Mouse (Mus musculus): ENCODE measurements around the gene Mark3. TPM values are rescaled to one million over a fixed set of nuclear protein-coding genes. Genes with fewer than 3 reads are reported as not detected.

Gene Mark3
- polyA plus RNA-seq, 1 experiment from 2014 or later, result 43.8 TPM

DNA sequence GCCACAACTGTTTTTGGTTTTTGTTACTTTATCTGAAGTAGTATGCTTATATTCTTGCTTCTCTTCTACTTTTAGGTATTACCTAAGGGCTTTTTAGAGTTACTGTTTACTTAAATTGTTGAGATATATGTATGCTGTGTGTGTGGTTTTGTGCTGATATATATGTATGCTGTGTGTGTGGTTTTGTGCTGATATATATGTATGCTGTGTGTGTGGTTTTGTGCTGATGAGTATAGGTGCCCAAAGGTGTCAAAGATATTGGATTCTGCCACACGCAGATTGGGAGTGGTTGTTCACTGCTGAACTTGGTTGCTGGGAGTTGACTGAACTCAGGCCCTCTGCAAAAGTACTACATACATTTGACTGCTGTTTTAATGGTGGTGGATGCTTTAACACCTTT is 24.6 kb downstream of the Mark3 start:
- H3K36me3 ChIP-seq, result peaks cover 74% of the 10 kb centered on the region
- H3K27ac ChIP-seq, result no peak overlapping the region
- no peak for ATAC-seq (ENCODE audit: low FRiP score, low read depth)
- H3K4me2 ChIP-seq (replicated peaks), result no peak overlapping the region
- H3K9ac ChIP-seq, result no peak overlapping the region
- no peaks in the 10 kb centered on the region for H3K4me1 ChIP-seq
- no peak overlapping the region for H3K4me3 ChIP-seq
- 96% methylated on average over 1 of the region's 1 CpGs for WGBS
- H3K27me3 ChIP-seq, result no peaks in the 10 kb centered on the region
- H3K9me3 ChIP-seq, result no peaks in the 10 kb centered on the region

DNA sequence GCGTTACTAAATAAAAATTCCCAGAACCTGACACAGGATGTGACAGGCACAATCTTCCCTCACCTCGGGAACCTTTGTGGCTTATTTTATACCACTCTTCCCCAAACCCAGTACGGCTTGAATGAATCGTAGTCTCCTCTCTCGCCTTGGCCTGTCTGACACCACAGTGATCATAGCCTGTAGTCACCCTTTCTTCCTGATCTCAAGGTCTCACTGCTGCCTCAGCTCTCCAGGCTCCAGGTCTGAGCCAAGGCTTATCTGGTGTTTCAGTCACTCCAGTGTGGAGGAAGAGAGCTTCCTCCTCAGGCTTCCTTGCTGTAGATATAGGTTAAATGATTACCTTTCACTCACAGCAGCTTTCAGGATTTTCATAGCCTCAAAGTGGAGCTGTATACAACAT is 25.3 kb downstream of the Mark3 start:
- 94% methylated on average over 5 of the region's 5 CpGs for WGBS

DNA sequence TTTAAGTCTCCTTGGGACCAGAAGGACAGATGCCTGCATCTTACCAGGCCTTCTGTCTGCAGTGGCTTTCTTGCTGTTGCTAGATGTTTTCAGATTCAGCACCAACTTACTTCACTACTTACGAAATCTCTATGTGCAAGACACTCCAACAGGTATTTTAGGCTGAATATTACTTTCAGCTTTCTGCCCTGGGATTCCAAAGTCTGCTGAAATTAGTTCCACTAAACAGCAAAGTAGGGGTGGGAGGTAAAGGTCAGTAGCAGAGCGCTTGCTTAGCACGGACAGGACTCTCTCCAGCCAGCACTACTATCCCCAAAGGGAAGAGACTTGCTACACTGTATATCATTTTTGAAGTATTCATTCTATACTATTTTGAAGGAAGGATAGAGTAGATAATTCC is 29.5 kb downstream of the Mark3 start:
- Histone ChIP-seq H3K4me1 (no peaks in the 10 kb centered on the region), H3K36me3 (peaks cover 61% of the 10 kb centered on the region), H3K27me3 (no peaks in the 10 kb centered on the region), H3K27ac (no peak overlapping the region), H3K9ac (no peak overlapping the region), H3K4me3 (no peak overlapping the region), H3K4me2 (replicated peaks) (no peak overlapping the region), H3K9me3 (no peaks in the 10 kb centered on the region)
- no peak for ATAC-seq (ENCODE audit: low FRiP score, low read depth)
- WGBS, result 89% methylated on average over 3 of the region's 3 CpGs

More for the DNA sequence above, 25.3 kb downstream of the Mark3 start:
- Histone ChIP-seq H3K4me3 (no peak overlapping the region), H3K4me1 (no peaks in the 10 kb centered on the region), H3K27me3 (no peaks in the 10 kb centered on the region), H3K9ac (no peak overlapping the region), H3K36me3 (peaks cover 70% of the 10 kb centered on the region), H3K27ac (no peak overlapping the region), H3K9me3 (no peaks in the 10 kb centered on the region), H3K4me2 (replicated peaks) (no peak overlapping the region)
- no peak for ATAC-seq (ENCODE audit: low FRiP score, low read depth)

DNA sequence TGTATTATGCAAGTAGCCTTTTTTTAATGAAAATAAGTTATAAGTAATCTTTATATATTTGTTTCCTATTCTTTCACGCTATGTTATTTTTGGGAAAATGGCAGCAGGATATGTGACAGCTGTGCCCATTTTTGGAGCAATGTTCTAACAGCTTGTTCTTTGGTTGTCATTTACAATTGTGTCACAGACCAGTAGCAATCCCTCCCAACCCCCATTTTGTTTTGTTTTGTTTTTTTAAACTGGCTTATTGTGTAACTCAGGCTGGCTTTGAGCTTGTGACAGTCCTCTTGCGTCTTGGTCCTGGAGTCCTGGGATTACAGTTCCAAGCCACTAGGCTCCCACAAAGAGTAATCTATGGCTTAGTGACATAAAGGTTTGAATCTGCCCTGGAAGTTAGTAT is 31.3 kb downstream of the Mark3 start:
- Histone ChIP-seq H3K27ac (no peak overlapping the region), H3K4me1 (no peaks in the 10 kb centered on the region), H3K4me3 (no peak overlapping the region), H3K27me3 (no peaks in the 10 kb centered on the region), H3K4me2 (replicated peaks) (no peak overlapping the region), H3K36me3 (peaks cover 60% of the 10 kb centered on the region), H3K9me3 (no peaks in the 10 kb centered on the region), H3K9ac (no peak overlapping the region)
- 99% methylated on average over 2 of the region's 2 CpGs for WGBS
- ATAC-seq (ENCODE audit: low FRiP score, low read depth), result no peak

DNA sequence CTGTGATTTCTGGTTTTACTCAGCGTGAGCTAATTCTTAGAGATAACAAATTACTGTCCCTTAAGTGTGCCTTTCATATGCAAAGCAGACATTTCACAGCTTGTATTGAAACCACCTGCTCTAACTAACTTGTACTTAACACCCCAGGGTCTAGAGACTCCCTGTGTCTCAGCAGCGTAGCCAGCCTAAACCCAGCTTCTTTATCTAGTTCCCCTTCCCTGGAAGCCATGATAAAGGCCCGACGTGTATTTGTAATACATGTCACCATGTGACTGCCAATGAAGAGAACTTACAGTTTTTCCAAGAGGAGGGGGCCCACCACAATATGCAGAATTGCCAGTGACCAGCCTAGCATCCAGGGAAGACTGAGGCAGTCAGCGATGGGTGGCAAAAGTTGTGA is 33.7 kb downstream of the Mark3 start:
- H3K4me3 ChIP-seq, result no peak overlapping the region
- no peak for ATAC-seq (ENCODE audit: low FRiP score, low read depth)
- H3K27me3 ChIP-seq, result no peaks in the 10 kb centered on the region
- no peaks in the 10 kb centered on the region for H3K9me3 ChIP-seq
- no peak overlapping the region for H3K27ac ChIP-seq
- peaks cover 69% of the 10 kb centered on the region for H3K36me3 ChIP-seq
- H3K4me1 ChIP-seq, result no peaks in the 10 kb centered on the region
- no peak overlapping the region for H3K9ac ChIP-seq
- H3K4me2 ChIP-seq (replicated peaks), result no peak overlapping the region
- WGBS, result 68% methylated on average over 5 of the region's 5 CpGs

DNA sequence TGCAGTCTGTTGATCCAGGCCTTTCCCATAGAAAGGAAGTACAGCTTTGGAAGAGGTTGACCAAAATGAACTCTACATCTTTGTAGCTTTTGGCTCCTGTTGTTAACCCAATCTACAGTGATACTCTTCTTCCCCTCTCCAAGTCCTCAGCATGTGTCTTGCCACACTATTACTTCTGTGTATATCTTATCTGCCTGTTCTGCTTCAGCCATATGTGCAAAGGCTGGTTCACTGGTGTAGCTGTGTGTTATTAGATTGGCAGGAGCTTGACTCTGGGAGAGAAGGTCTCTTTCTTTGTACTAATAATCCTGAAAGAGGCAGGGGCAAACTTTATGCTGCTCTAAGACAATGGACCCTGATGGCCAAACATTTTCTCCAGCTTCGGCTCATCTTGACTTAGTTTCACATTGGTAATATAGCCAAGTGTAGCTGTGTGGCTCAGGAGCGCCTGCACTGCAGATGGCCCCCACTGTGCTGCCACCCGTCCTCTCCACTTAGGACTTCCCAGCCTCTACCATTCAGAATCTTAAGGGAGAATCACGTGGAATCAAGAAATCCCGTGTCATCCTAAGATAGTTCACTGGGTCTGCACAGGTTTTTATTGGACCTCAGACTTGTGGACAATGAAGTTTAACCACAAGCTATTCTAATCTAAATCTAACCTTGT is 40.3 kb downstream of the Mark3 start:
- Histone ChIP-seq H3K9ac (no peak overlapping the region), H3K4me1 (no peaks in the 10 kb centered on the region), H3K36me3 (peaks cover 62% of the 10 kb centered on the region), H3K9me3 (no peaks in the 10 kb centered on the region), H3K27me3 (no peaks in the 10 kb centered on the region), H3K4me2 (replicated peaks) (no peak overlapping the region), H3K27ac (no peak overlapping the region), H3K4me3 (no peak overlapping the region)
- no peak for ATAC-seq (ENCODE audit: low FRiP score, low read depth)
- 87% methylated on average over 5 of the region's 5 CpGs for WGBS

DNA sequence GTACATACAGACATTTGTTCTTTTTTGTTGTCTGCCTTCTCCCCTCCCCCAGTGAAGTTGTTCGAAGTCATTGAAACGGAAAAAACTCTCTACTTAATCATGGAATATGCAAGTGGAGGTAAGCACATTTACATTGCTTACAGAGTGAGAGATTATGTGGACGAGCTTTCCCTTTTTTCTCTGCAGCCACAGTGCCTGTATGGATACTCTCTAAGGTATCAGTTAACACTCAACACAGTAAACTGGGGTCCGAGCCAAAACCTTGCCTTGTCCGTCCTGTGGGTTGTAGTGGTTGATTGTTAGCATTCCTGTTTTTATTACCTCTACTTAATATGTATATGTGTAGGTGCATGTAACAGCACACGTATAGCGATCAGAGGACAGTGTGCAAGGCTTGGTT is 43.9 kb downstream of the Mark3 start:
- Histone ChIP-seq H3K9me3 (no peaks in the 10 kb centered on the region), H3K4me2 (replicated peaks) (no peak overlapping the region), H3K27me3 (no peaks in the 10 kb centered on the region), H3K4me3 (no peak overlapping the region), H3K9ac (no peak overlapping the region), H3K36me3 (peaks cover 61% of the 10 kb centered on the region), H3K27ac (0 out of 2 replicates have a peak overlapping the region, but pooled peaks have one; percentile 29), H3K4me1 (no peaks in the 10 kb centered on the region)
- WGBS, result 73% methylated on average over 7 of the region's 7 CpGs
- ATAC-seq (ENCODE audit: low FRiP score, low read depth), result no peak; the same call in 1 of the 2 replicates

DNA sequence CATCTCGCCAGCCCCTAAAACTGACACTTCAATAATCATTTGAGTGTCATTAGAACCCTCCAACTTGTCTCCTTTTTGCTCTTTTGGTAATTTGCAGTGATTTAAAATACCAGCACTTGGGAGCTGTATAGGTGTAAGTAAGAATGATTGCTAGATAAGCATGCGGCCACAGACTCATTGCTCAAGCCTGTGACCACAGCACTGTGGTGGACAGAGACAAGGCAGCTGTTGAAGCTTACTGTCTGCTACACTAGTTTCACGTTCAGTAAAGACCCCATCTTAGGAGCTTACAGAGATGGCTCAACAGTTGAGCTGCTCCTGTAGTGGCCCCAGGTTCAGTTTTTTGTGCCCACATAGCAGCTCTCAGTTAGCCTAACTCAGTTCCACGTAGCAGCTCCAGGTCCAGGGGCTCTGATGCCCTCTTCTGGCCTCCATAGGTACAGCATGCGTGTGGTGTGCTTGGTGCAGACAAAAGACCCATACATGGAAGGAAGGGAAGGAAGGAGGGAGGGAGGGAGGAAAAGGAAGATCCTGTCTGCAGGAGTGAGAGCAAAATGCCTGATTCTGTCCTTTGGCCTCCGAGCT is 73.8 kb downstream of the Mark3 start:
- Histone ChIP-seq H3K9ac (no peak overlapping the region), H3K4me1 (no peaks in the 10 kb centered on the region), H3K4me3 (no peak overlapping the region), H3K27ac (no peak overlapping the region), H3K4me2 (replicated peaks) (no peak overlapping the region), H3K9me3 (no peaks in the 10 kb centered on the region), H3K27me3 (no peaks in the 10 kb centered on the region), H3K36me3 (peaks cover 88% of the 10 kb centered on the region)
- WGBS, result 58% methylated on average over 6 of the region's 6 CpGs
- no peak for ATAC-seq (ENCODE audit: low FRiP score, low read depth)

DNA sequence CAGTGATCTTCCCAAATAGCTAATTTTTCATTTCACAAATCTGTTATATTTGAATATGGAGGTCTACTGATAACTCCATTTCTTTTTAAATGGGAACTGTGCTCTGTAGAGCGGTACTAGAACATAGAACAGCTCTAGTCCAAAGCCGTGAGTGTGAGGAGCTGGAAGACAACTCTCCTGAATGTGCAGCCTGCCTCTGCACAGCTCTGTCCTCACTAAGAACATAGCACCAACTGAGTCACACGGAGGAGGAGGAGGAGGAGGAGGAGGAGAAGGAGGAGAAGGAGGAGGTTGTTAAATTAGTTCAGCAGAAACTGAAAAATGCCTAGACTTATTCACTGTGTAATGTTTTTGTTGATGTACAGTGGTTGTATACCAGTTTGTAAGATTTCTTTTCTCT is 78.6 kb downstream of the Mark3 start:
- no peak for ATAC-seq (ENCODE audit: low FRiP score, low read depth)
- H3K27me3 ChIP-seq, result no peaks in the 10 kb centered on the region
- H3K36me3 ChIP-seq, result peaks cover 82% of the 10 kb centered on the region
- no peaks in the 10 kb centered on the region for H3K9me3 ChIP-seq
- no peak overlapping the region for H3K4me3 ChIP-seq
- WGBS, result 90% methylated on average over 3 of the region's 3 CpGs
- no peak overlapping the region for H3K4me2 ChIP-seq (replicated peaks)
- H3K9ac ChIP-seq, result no peak overlapping the region
- H3K27ac ChIP-seq, result no peak overlapping the region
- no peaks in the 10 kb centered on the region for H3K4me1 ChIP-seq

DNA sequence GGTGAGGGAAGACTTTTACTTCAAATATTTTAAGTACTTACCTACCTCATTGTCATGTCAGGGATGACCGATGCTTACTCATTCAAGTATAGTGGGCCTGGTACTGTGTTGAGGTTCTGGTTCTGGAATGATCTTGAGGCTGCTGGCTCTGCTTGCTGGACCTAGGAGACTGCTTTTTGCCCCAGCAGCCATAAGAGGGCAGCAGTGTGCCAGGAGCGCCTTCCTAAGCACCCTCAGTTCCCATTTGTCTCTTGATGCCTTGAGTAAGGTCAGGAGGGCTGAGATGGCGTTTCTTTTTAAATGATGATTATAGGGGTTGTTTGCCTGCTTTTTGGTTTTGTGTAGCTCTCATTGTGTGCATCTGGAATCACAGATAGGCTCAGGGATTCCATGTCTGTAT is 79.1 kb downstream of the Mark3 start:
- Histone ChIP-seq H3K36me3 (peaks cover 79% of the 10 kb centered on the region), H3K4me3 (no peak overlapping the region)
- ATAC-seq (ENCODE audit: low FRiP score, low read depth), result no peak

DNA sequence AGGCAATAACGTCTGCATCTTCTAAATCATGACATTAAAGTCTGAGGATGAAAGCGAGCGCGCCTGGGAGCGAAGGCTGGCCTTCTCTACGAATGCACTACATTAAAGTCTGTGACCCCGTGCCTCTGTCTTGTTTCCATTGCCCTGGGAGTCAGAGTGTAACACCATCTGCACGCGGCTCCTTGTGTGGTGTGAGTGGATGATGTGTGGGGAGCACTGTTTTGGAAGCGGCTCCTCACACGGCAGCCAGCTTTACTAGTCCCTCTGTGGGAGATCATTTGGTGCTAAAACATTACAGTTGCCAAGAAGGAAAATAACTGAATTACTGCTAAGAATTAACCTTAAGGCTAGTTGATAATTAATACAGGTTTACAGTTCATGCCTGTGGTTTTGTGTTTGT is 81.4 kb downstream of the Mark3 start:
- peaks cover 76% of the 10 kb centered on the region for H3K36me3 ChIP-seq
- no peaks in the 10 kb centered on the region for H3K27me3 ChIP-seq
- H3K4me2 ChIP-seq (replicated peaks), result no peak overlapping the region
- no peak overlapping the region for H3K27ac ChIP-seq
- no peak overlapping the region for H3K4me3 ChIP-seq
- no peaks in the 10 kb centered on the region for H3K4me1 ChIP-seq
- 87% methylated on average over 11 of the region's 11 CpGs for WGBS
- H3K9ac ChIP-seq, result no peak overlapping the region
- ATAC-seq (ENCODE audit: low FRiP score, low read depth), result no peak
- H3K9me3 ChIP-seq, result no peaks in the 10 kb centered on the region

More for the DNA sequence above, 79.1 kb downstream of the Mark3 start:
- Histone ChIP-seq H3K9ac (no peak overlapping the region), H3K27me3 (no peaks in the 10 kb centered on the region), H3K27ac (no peak overlapping the region), H3K4me1 (no peaks in the 10 kb centered on the region), H3K9me3 (no peaks in the 10 kb centered on the region), H3K4me2 (replicated peaks) (no peak overlapping the region)
- WGBS, result 48% methylated on average over 3 of the region's 3 CpGs

DNA sequence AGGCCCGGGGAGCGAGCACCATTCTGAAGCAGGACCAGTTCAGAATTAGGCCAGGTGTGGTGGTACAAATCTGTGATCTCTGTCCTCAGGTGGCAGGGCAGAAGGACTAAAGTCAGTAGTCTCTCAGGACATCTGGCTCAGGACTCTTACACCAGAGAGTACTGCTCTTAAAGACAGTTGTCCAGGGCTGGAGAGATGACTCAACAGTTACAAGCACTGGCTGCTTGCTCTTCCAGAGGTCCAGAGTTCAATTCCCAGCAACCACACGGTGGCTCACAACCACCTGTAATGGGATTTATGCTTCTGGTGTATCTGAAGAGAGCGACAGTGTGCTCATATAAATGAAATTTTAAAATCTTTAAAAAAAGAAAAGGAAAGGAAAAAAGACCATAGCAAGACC is 85.0 kb downstream of the Mark3 start:
- no peaks in the 10 kb centered on the region for H3K27me3 ChIP-seq
- H3K4me3 ChIP-seq, result no peak overlapping the region
- no peaks in the 10 kb centered on the region for H3K9me3 ChIP-seq
- H3K9ac ChIP-seq, result no peak overlapping the region
- H3K36me3 ChIP-seq, result peaks cover 73% of the 10 kb centered on the region
- no peak overlapping the region for H3K4me2 ChIP-seq (replicated peaks)
- H3K27ac ChIP-seq, result no peak overlapping the region
- ATAC-seq (ENCODE audit: low FRiP score, low read depth), result no peak
- peaks cover 7% of the 10 kb centered on the region; the same call in 1 of the 2 replicates for H3K4me1 ChIP-seq
- WGBS, result 94% methylated on average over 4 of the region's 4 CpGs

DNA sequence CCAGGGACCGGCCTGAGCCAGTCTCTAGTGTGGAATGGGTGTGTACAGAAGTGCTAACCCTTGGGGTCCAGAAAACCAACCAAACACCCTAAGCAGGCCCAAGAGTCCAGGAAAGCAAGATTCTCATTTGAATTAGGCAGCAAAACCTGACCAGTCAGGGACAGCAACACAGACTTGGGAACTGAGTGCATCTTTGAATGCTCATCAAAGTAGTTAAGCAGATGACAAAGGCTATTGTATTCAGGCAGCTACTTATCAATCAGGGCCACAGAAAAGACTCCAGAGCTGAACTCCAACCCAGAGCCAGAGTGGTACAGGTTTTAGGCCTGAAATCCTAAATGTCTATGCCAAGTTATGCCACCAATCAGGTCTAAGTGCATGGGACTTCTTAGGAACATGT is 86.3 kb downstream of the Mark3 start:
- ATAC-seq (ENCODE audit: low FRiP score, low read depth), result no peak
- Histone ChIP-seq H3K36me3 (peaks cover 61% of the 10 kb centered on the region), H3K4me1 (peaks cover 7% of the 10 kb centered on the region; the same call in 1 of the 2 replicates), H3K27me3 (no peaks in the 10 kb centered on the region), H3K27ac (no peak overlapping the region), H3K9ac (no peak overlapping the region), H3K4me2 (replicated peaks) (no peak overlapping the region), H3K4me3 (no peak overlapping the region), H3K9me3 (no peaks in the 10 kb centered on the region)
- WGBS, result 100% methylated on average over 1 of the region's 1 CpGs

Measured in limb, embryonic 13.5 days (tissue).